Mouse (Mus musculus) ES-Bruce4 (cell line): ENCODE data around the gene Tmco4. TPM values are rescaled to one million over a fixed set of nuclear protein-coding genes. Genes with fewer than 3 reads are reported as not detected.

ENCODE experiments used
- H3K27ac ChIP-seq: 2 replicates; pipeline ENCODE4 v1.5.1; 2012; ENCODE audit warnings: low read length, inconsistent platforms; ENCODE audit not compliant: insufficient read depth
- H3K27me3 ChIP-seq: 2 replicates; pipeline ENCODE4 v1.6.1; 2012; ENCODE audit warnings: mild to moderate bottlenecking, low read length, inconsistent platforms; ENCODE audit not compliant: control insufficient read depth, poor library complexity, insufficient read depth, severe bottlenecking
- H3K36me3 ChIP-seq: 2 replicates; pipeline ENCODE4 v1.6.1; 2012; ENCODE audit warnings: inconsistent platforms, mild to moderate bottlenecking, low read length, moderate library complexity; ENCODE audit not compliant: control insufficient read depth, poor library complexity, insufficient read depth, severe bottlenecking
- H3K4me1 ChIP-seq: one replicate; pipeline ENCODE4 v1.8.1; 2011; ENCODE audit warnings: low read length; ENCODE audit not compliant: control insufficient read depth, insufficient read depth
- H3K4me3 ChIP-seq: 2 replicates; pipeline ENCODE4 v1.5.1; 2011; ENCODE audit warnings: low read depth, mild to moderate bottlenecking, low read length
- H3K9ac ChIP-seq: 2 replicates; pipeline ENCODE4 v1.6.1; 2012; ENCODE audit warnings: low read depth, mild to moderate bottlenecking, inconsistent platforms; ENCODE audit not compliant: poor library complexity, severe bottlenecking
- H3K9me3 ChIP-seq: replicated peaks from 2 replicates; pipeline ENCODE4 v1.6.1; 2012; ENCODE audit warnings: mild to moderate bottlenecking, low read length, inconsistent platforms; ENCODE audit not compliant: control insufficient read depth, poor library complexity, insufficient read depth, severe bottlenecking
- CTCF ChIP-seq: IDR thresholded peaks from one replicate; pipeline ENCODE4 v1.8.1; 2011; ENCODE audit warnings: low read depth, low read length
- EP300 ChIP-seq: IDR thresholded peaks from 2 replicates; pipeline ENCODE4 v1.6.1; 2011; ENCODE audit warnings: low read depth, low read length; ENCODE audit not compliant: insufficient read depth
- POLR2A ChIP-seq: IDR thresholded peaks from one replicate; pipeline ENCODE4 v1.8.1; 2011; ENCODE audit warnings: low read length; ENCODE audit not compliant: insufficient read depth
- polyA plus RNA-seq: library from polyadenylated mRNA; stranded (reverse); fragments of >200 nt; gene quantifications from 2 replicates; pipeline ENCODE4 v1.2.4, GENCODE M21; 2011; ENCODE audit warnings: low read depth; ENCODE audit not compliant: missing spikeins, insufficient read depth, insufficient read length

The Tmco4 gene
- polyA plus RNA-seq, 1 experiment: 3.9 TPM

DNA sequence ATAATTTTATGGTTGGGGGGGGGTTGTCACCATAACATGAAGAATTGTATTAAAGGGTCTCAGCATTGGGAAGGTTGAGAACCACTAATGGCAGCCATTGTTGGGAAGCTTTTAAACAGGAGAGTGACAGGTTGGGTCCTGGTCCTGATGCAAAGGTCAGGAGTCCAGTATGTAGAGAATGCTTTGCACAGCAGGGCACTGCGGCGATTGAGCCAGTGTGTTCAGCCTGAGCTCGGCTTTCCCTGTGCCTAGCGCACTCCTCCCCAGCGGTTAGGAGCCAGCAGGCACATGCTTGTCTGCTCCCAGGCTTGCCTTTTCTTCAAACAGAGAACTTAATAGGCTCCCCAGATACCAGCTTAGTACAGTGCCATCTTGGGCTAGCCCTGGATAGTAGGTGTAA, 13.6 kb downstream of the Tmco4 start:
- no peaks in the 10 kb centered on the region for H3K9me3 ChIP-seq
- no peaks in the 10 kb centered on the region for H3K4me1 ChIP-seq
- TF ChIP-seq CTCF: no peak
- TF ChIP-seq EP300: no peak
- no peak for TF ChIP-seq POLR2A
- no peak overlapping the region for H3K27ac ChIP-seq
- H3K36me3 ChIP-seq: no peaks in the 10 kb centered on the region
- no peaks in the 10 kb centered on the region for H3K27me3 ChIP-seq
- H3K4me3 ChIP-seq: no peak overlapping the region
- no peak overlapping the region for H3K9ac ChIP-seq

DNA sequence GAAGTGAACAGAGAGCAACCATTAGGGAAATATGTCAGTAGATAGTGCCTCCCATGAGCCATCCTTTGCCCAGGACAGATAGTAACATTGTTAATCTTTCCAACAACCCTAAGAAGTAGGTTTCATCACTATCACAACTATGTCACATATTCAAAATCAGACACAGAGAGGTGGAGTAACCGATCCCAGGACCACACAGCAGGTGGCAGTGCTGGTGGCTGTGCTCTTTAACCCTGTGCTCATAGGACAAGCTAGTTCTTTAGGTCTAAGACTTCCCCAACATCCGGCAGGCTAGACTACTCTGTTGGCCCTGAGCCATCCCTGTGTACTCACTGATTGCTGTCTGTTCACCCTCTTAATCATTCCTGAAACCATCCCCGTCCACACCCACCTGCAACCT, 21.7 kb downstream of the Tmco4 start:
- TF ChIP-seq CTCF (no peak), EP300 (no peak)
- H3K36me3 ChIP-seq: no peaks in the 10 kb centered on the region
- no peak overlapping the region for H3K9ac ChIP-seq
- H3K9me3 ChIP-seq: no peaks in the 10 kb centered on the region
- no peaks in the 10 kb centered on the region for H3K27me3 ChIP-seq
- H3K4me3 ChIP-seq: no peak overlapping the region
- H3K4me1 ChIP-seq: no peaks in the 10 kb centered on the region
- H3K27ac ChIP-seq: no peak overlapping the region

DNA sequence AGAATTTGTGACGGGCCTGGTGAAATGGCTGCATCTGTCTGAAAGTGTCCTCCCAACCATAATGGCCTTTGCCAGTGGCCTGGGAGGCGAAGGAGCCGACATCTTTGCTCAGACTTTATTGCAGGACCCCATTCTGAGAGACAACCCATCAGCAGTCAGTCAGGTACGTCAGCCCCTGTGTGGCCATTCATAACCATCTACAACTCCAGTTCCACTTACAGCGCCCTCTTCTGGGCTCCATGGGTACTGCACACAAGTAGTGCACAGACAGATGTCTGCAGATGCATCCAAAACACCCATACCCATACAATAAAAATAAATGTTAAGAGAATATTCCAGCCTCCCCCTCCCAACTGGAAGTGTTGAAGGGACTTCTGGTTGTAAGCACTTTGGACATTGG, 23.7 kb downstream of the Tmco4 start:
- no peak overlapping the region for H3K9ac ChIP-seq
- H3K4me1 ChIP-seq: no peaks in the 10 kb centered on the region
- TF ChIP-seq EP300 (no peak), POLR2A (no peak), CTCF (peak; percentile 55)
- H3K9me3 ChIP-seq: no peaks in the 10 kb centered on the region
- no peaks in the 10 kb centered on the region for H3K27me3 ChIP-seq
- no peak overlapping the region for H3K27ac ChIP-seq
- no peak overlapping the region for H3K4me3 ChIP-seq
- H3K36me3 ChIP-seq: no peaks in the 10 kb centered on the region

GRCm38 (mm10) chr4:138997121-138997520, 24.4 kb downstream of the Tmco4 start:
- Histone ChIP-seq H3K27ac (no peak overlapping the region), H3K4me3 (no peak overlapping the region), H3K4me1 (no peaks in the 10 kb centered on the region), H3K9me3 (no peaks in the 10 kb centered on the region), H3K9ac (no peak overlapping the region), H3K36me3 (no peaks in the 10 kb centered on the region), H3K27me3 (no peaks in the 10 kb centered on the region)
- peak; percentile 50 for TF ChIP-seq CTCF
- no peak for TF ChIP-seq POLR2A

DNA sequence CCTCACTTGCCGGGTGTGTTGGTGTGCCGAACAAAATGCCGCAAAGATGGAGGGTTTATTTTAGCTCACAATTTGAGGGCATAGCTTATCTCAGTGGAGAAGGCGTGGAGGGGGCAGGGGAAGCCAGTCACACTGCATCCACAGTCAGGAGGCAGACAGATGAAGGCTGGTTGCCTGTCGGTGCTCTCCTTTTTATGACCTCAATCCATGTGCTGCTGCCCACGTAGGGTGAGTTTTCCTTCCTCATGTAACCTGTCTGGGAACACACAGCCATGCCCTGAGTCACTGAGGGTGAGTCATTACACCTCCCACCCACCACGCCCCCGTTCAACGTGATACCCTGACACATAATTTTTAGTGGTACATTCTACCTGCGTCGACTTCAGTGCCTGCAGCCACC, 25.9 kb downstream of the Tmco4 start:
- H3K27ac ChIP-seq: no peak overlapping the region
- H3K36me3 ChIP-seq: no peaks in the 10 kb centered on the region
- H3K27me3 ChIP-seq: no peaks in the 10 kb centered on the region
- no peak overlapping the region for H3K9ac ChIP-seq
- H3K4me1 ChIP-seq: no peaks in the 10 kb centered on the region
- no peak overlapping the region for H3K4me3 ChIP-seq
- H3K9me3 ChIP-seq: no peaks in the 10 kb centered on the region
- TF ChIP-seq EP300 (no peak), CTCF (no peak), POLR2A (no peak)

GRCm38 (mm10) chr4:139001026-139001425, 28.3 kb downstream of the Tmco4 start:
- Histone ChIP-seq H3K4me1 (no peaks in the 10 kb centered on the region), H3K36me3 (no peaks in the 10 kb centered on the region), H3K4me3 (no peak overlapping the region), H3K27ac (no peak overlapping the region), H3K9ac (no peak overlapping the region), H3K27me3 (no peaks in the 10 kb centered on the region), H3K9me3 (no peaks in the 10 kb centered on the region)
- TF ChIP-seq POLR2A: no peak
- TF ChIP-seq EP300: no peak
- TF ChIP-seq CTCF: no peak
